Mouse (Mus musculus) bone marrow, adult 2 months (tissue): ENCODE data around the gene Mrpl33.

ENCODE experiments used
- CTCF ChIP-seq: fragments of 200-500 bp; IDR thresholded peaks from 2 replicates; pipeline ENCODE4 v1.5.1; 2011; ENCODE audit warnings: low read length, control low read depth; ENCODE audit not compliant: control insufficient read depth, insufficient read depth
- POLR2A ChIP-seq: fragments of 200-500 bp; IDR thresholded peaks from 2 replicates; pipeline ENCODE4 v1.6.1; 2011; ENCODE audit warnings: low read depth, mild to moderate bottlenecking, control low read depth, low read length, borderline replicate concordance; ENCODE audit not compliant: control insufficient read depth

DNA sequence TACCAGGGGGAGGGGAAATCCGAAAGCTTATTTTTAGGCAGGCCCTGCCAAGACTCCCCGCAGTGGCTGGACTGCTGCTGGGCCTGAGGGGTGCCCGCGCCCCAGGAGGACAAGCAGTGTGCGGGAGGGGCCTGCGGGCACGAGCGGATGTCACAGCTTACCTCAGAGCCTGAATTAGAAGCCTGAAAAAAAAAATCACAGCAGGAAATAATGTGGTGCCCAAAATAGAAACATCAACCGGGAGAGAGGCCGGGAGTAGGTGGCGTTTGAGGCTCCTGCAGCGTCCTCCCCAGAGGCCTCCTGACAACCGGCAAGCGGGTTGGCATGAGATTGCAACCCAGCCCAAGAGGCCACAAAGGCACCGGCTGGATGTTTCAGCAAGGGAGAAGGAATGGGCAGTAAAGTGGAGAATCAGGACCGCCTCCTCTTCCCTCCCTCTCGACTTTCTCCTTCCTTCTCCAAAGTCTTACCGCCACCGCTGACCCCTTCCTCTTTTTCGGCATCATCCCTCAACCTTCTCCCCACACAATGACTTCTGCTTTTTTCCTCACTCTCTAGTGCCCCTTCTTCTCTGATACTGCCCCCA lies 25.6 kb upstream of the Mrpl33 start:
- no peak for TF ChIP-seq CTCF
- TF ChIP-seq POLR2A, result no peak
